9 mouse cellular contexts compared by ENCODE assay signal in genomic region chr2:127890526-127890925, GRCm38 (mm10). TPM values are rescaled to one million over a fixed set of nuclear protein-coding genes. Genes with fewer than 3 reads are reported as not detected.
A peak's percentile ranks its signal among the peaks of the same experiment; 100 is the strongest.
DNase-seq lines count a peak whose midpoint lies in the region; ATAC-seq lines count a peak whose summit lies in the region.
"Had no signal": no experiment of that assay in that cellular context is flagged by ENCODE, and none has a peak within 500 bp of the region (broad histone marks: within the 10 kb centered on the region; RNA-seq: fewer than 3 reads in every experiment).

No protein-coding gene starts in this region.

- no peaks in the 10 kb centered on the region; the same call in 1 of the 2 replicates for H3K27me3 ChIP-seq in hindbrain, embryonic 14.5 days (ENCODE audit: control insufficient read depth, insufficient read depth, low read length)

- peak; percentile 14 to 30 for DNase-seq in cerebellum, postnatal 25 days
- no peak for DNase-seq in cerebellum, adult 8-10 months
- DNase-seq in NIH3T3 (ENCODE audit: low read depth) = peak; percentile 43
- DNase-seq in heart, postnatal 14 days = peak; percentile 13 to 22
- DNase-seq in lung, postnatal 10 days = peak; percentile 83
- no peak for DNase-seq in hindbrain, embryonic 14.5 days (ENCODE audit: low spot score)
- DNase-seq in left cerebral cortex, postnatal 25 days (ENCODE audit: low spot score in 2 of 2) = no peak
- DNase-seq in embryo, embryonic 9.5 days (ENCODE audit: extremely low spot score) = no peak
- DNase-seq: liver, embryonic 13.5 days had no signal

- no peak overlapping the region for H3K9ac ChIP-seq in hindbrain, embryonic 14.5 days
- H3K9ac ChIP-seq: liver, embryonic 13.5 days had no signal

- H3K4me2 ChIP-seq in hindbrain, embryonic 14.5 days (replicated peaks) = no peak overlapping the region
- H3K4me2 ChIP-seq: liver, embryonic 13.5 days had no signal

- intact Hi-C loops in heart, postnatal 14 days (cut with DNase I) = no loop called here
- intact Hi-C loops in left cerebral cortex, postnatal 25 days (cut with DNase I) = loop anchor here (2.0 kb wide), 1 partner anchor 232 kb away; no protein-coding TSS in a partner anchor

- no peak overlapping the region for H3K27ac ChIP-seq in hindbrain, embryonic 14.5 days
- H3K27ac ChIP-seq: liver, embryonic 13.5 days had no signal

- ATAC-seq in hindbrain, embryonic 14.5 days (ENCODE audit: low FRiP score) = no peak

- H3K9me3 ChIP-seq in hindbrain, embryonic 14.5 days (ENCODE audit: control insufficient read depth, low read length) = no peaks in the 10 kb centered on the region
- H3K9me3 ChIP-seq: liver, embryonic 13.5 days had no signal

- H3K4me1 ChIP-seq in hindbrain, embryonic 14.5 days (replicated peaks; ENCODE audit: control insufficient read depth, insufficient read depth, low read length) = peaks cover 4% of the 10 kb centered on the region; the same call in 1 of the 2 replicates

- no peaks in the 10 kb centered on the region for H3K36me3 ChIP-seq in hindbrain, embryonic 14.5 days (replicated peaks; ENCODE audit: control insufficient read depth, insufficient read depth)
- H3K36me3 ChIP-seq: liver, embryonic 13.5 days had no signal

- 78% methylated on average over 8 of the region's 8 CpGs for WGBS in hindbrain, embryonic 14.5 days

- H3K4me3 ChIP-seq in hindbrain, embryonic 14.5 days (replicated peaks; ENCODE audit: low read length) = no peak overlapping the region
- H3K4me3 ChIP-seq: liver, embryonic 13.5 days had no signal

RNA-seq across cellular contexts. Expression of gene Acoxl, which starts 51.9 kb away (rescaled TPM):
- total RNA-seq in heart, postnatal 14 days (2021) = not detected
- 0.16 TPM in 1 of 2 replicates, not detected in the other for polyA plus RNA-seq in hindbrain, embryonic 14.5 days (2014; fragmentation: Nextera tagmentation; extraction: Ambion mirVana)
- total RNA-seq in left cerebral cortex, postnatal 25 days (2021) = not detected
- polyA plus RNA-seq: liver, embryonic 13.5 days had no signal

RNA-seq across cellular contexts. Expression of gene Bub1, which starts 58.9 kb away (rescaled TPM):
- 1 to 10 TPM; 2.1 to 2.4 TPM for total RNA-seq in heart, postnatal 14 days (2021)
- polyA plus RNA-seq in hindbrain, embryonic 14.5 days (2014; fragmentation: Nextera tagmentation; extraction: Ambion mirVana) = 3.2 and 3.7 TPM in 2 replicates
- under 1 TPM in 1 of 2 experiments, not detected in 1; 0.09 TPM for total RNA-seq in left cerebral cortex, postnatal 25 days (2021)

Comparison
In these comparisons a context has a peak if more than half of its experiments do, and no peak if none do; other contexts are left out.
1. DNase-seq: peak in cerebellum, postnatal 25 days (2 of 2), NIH3T3 (single experiment), heart, postnatal 14 days (2 of 2) and lung, postnatal 10 days (single experiment); none in cerebellum, adult 8-10 months (single experiment), hindbrain, embryonic 14.5 days (single experiment), left cerebral cortex, postnatal 25 days (0 of 2) and embryo, embryonic 9.5 days (single experiment).